Mouse (Mus musculus) thymus, postnatal 14 days (tissue): Measurements from ENCODE around the gene Rab8b.
A peak's percentile ranks its signal among the peaks of the same experiment; 100 is the strongest.

Source experiments
- DNase-seq: peaks from one replicate; pipeline ENCODE4 v3.0.0; 2021

Rab8b gene

GRCm38 (mm10) chr9:66919382-66919971 lies at the start of gene Rab8b:
Gene Rab8b, minus strand, starts transcription at chr9:66919687.
- peak; percentile 99 for DNase-seq

GRCm38 (mm10) chr9:66967492-66967891 lies 48.0 kb upstream of the Rab8b start:
- no peak for DNase-seq

DNA sequence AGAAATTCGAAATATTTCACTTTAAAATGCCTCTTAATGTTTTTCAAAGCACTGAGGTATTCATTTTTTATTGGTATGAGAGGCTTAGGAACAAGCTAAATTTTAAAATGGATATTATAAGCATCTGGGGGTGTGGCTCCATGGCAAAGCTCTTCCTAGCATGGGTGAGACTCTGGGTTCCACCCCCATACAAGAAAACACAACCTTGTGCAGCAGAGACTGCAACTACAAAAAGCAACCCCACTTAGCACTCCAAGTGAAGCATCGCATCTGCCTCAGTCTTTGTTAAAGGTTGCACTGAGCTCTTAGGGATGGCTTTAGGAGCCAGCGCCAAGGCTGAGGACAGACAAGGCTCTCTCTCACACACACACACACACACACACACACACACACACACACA lies 42.0 kb upstream of the Rab8b start:
- no peak for DNase-seq

DNA sequence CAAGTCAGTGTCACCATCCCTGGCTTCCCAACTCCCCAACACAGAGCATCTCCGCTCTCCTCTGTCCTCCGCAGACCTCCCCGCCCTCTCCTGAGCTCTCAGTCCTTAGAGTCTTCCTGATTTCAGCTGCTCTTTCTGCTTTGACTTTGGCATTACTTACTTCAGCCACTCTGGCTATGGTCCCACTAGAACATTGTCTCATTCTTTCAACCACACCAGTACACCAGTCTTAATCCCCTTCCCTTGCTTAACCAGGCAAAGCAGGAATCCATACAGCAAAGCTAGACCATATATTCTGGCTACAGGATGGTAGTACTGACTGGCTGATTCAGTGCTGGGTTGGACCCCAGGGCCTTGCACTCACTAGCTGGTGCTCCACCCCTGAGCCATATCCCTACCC lies 38.0 kb upstream of the Rab8b start:
- DNase-seq = no peak

DNA sequence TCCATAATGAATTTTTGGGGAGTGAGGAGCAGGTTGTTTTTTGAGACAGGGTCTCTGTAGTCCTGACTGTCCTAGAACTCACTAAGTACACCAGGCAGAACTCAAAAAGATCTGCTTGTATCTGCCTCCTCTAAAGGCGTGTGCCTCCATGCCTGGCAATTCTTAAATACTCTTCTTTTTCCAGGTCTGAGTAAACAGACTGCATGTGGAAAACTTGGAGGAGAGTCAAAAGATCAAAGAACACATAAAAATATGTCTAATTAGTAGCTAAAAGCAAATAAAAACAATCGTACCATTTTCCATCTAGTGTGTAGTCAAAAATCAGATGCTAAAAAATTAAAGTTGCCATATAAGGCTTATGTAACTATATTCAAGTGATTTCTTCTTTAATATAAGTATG lies 33.4 kb upstream of the Rab8b start:
- DNase-seq = no peak

GRCm38 (mm10) chr9:66952321-66952720 lies 32.8 kb upstream of the Rab8b start:
- no peak for DNase-seq

GRCm38 (mm10) chr9:66948536-66948935 lies 29.0 kb upstream of the Rab8b start:
- DNase-seq = no peak

GRCm38 (mm10) chr9:66945647-66946641 lies 26.5 kb upstream of the Rab8b start, which contains the start of gene Rps27l:
Gene Rps27l, plus strand, starts transcription at chr9:66946086.
- DNase-seq = peak; percentile 95

- DNase-seq = peak; percentile 14
Measured at GRCm38 (mm10) chr9:66945161-66945560, 25.7 kb upstream of the Rab8b start.

GRCm38 (mm10) chr9:66938836-66939235 lies 19.3 kb upstream of the Rab8b start:
- DNase-seq = peak; percentile 59

- no peak for DNase-seq
Measured at GRCm38 (mm10) chr9:66937507-66937906, 18.0 kb upstream of the Rab8b start.

GRCm38 (mm10) chr9:66933869-66934808 lies 14.7 kb upstream of the Rab8b start:
- DNase-seq = no peak

DNA sequence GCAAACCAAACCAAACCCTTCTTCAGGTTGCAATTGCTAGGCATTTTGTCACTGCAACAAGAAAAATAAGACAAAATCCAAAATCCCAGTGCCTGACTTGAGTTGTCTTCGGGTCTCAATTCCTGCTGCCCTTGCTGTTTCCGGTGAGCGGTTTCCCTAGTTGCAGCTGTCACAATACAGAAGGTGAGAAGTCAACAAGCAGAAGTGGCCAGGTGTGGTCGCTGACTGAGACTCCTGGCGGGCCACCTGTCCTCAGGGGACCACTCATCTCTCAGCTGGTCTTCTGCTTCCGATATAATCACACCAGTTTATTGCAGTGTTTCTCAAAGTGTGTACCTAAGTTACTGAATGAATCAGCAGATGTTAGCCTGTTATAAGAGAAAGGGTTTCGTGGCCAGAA lies 10.9 kb upstream of the Rab8b start:
- DNase-seq = no peak

GRCm38 (mm10) chr9:66927696-66928402 lies 8.4 kb upstream of the Rab8b start:
- DNase-seq = no peak

GRCm38 (mm10) chr9:66925853-66926252 lies 6.4 kb upstream of the Rab8b start:
- DNase-seq = no peak

DNA sequence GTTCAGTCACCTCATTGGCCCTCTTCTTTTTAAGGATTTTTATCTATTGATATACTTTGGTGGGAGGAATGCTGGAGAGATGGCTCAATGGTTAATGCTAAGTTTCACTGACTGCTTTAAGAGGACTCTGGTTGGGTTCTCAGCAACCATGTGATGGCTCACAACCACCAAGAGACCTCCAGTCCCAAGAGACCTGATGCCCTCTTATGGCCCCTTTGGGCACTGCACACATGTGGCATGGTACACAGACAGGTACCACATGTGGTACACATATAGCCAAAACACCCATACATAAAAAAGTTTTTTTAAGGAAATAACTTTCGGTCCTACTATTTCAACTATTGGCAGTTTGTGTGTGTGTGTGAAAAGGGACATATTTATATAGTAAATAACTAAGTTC lies 2.6 kb upstream of the Rab8b start:
- DNase-seq = peak; percentile 34

GRCm38 (mm10) chr9:66920488-66921279 lies 1.2 kb upstream of the Rab8b start:
- DNase-seq = peak; percentile 55

- DNase-seq = peak; percentile 24
Measured at GRCm38 (mm10) chr9:66919981-66920380, 494 bp upstream of the Rab8b start.

DNA sequence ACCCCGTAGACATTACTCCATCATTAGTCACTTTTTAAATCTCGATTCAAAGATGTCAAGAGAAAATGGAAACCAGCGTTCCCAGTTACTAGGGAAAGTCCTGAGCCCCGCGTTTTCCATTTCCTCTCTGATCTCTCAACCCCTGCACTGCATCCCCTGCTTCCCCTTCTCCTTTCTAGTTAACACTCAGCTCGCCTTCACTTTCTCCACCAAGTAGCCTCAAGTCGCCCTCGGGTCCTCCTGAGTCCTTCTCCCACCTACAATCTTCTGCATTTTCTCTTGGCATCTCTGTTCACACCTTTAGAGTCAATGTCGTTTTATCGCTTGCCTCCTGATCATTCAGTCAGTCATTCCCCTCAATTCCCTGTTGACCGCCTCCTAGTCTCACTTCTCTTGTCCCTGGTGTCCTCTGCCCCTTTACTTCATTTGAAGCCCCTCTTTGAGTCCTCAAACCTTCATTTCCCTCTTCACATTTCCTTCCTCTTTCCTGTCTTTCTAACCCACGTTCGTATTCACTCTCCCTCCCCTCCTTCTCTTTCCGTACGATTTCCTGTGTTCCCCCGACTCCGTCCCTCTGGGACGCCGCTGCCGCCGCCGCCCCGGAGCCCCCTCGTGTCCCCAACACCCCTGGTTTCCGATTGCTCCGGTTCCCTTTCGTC lies 686 bp downstream of the Rab8b start:
- no peak for DNase-seq

- DNase-seq = no peak
Measured at GRCm38 (mm10) chr9:66917892-66918255, 1.6 kb downstream of the Rab8b start.
